Mouse (Mus musculus): Measurements from ENCODE around the gene Olfr914.

DNA sequence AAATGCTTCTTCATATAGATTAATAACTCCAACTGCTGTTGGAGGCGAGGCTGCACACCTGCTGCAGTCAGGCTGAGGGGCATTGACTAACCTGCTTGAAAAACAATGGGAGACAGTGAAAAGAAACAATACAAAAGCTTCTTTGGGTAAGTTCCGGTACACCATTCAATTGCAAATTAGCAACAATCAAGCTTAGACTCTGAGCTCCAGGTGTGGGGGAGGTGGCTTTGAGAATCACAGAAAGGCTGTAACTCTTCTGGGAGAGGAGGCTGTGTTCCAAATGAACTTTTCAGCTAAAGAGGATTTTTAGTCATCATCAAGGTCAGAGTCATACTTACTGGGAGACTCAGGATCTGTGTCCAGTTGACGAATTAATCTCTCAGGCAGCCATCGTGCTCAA lies 27.5 kb downstream of the Olfr914 start:
- no peak for TF ChIP-seq EP300 (IDR thresholded peaks at IDR 0.05; ENCODE audit: low read depth)
- TF ChIP-seq CTCF (IDR thresholded peaks at IDR 0.05; ENCODE audit: low read depth) = no peak

Measured in heart, postnatal 0 days (tissue).